Mouse (Mus musculus) erythroblast, embryonic 14.5 days (primary cell): Measurements from ENCODE around the gene Tango6. TPM values are rescaled to one million over a fixed set of nuclear protein-coding genes. Genes with fewer than 3 reads are reported as not detected.
"Not testable (repeated sequence)": the region's sequence is repeated elsewhere in the genome, so short reads cannot be mapped to it uniquely, and the experiment has no call there.

Experiments
- H3K27me3 ChIP-seq: 2 replicates; pipeline ENCODE4 v1.6.1; 2012; ENCODE audit warnings: inconsistent platforms; ENCODE audit not compliant: control insufficient read depth
- H3K36me3 ChIP-seq: 2 replicates; pipeline ENCODE4 v1.6.1; 2012; ENCODE audit warnings: mild to moderate bottlenecking, inconsistent platforms; ENCODE audit not compliant: control insufficient read depth
- H3K4me1 ChIP-seq: 2 replicates; pipeline ENCODE4 v1.6.1; 2012; ENCODE audit warnings: inconsistent platforms; ENCODE audit not compliant: control insufficient read depth
- H3K4me3 ChIP-seq: replicated peaks from 2 replicates; pipeline ENCODE3; 2012; ENCODE audit warnings: moderate library complexity, mild to moderate bottlenecking, inconsistent platforms
- H3K9me3 ChIP-seq: 2 replicates; pipeline ENCODE4 v1.6.1; 2012; ENCODE audit warnings: low read length, inconsistent platforms, mixed read lengths; ENCODE audit not compliant: control insufficient read depth
- GATA1 ChIP-seq: IDR thresholded peaks from 2 replicates; pipeline ENCODE4 v1.6.1; 2012; ENCODE audit warnings: low read length, inconsistent platforms, mixed read lengths
- TAL1 ChIP-seq: IDR thresholded peaks from 3 replicates; pipeline ENCODE4 v1.6.1; 2012; ENCODE audit warnings: low read length, inconsistent platforms, mixed read lengths
- polyA plus RNA-seq: library from polyadenylated mRNA; stranded (reverse); fragments of >175 nt; gene quantifications from 2 replicates; pipeline ENCODE4 v1.2.3, GENCODE M21; 2012

Tango6 gene
- polyA plus RNA-seq, 1 experiment: 0.05 TPM

DNA sequence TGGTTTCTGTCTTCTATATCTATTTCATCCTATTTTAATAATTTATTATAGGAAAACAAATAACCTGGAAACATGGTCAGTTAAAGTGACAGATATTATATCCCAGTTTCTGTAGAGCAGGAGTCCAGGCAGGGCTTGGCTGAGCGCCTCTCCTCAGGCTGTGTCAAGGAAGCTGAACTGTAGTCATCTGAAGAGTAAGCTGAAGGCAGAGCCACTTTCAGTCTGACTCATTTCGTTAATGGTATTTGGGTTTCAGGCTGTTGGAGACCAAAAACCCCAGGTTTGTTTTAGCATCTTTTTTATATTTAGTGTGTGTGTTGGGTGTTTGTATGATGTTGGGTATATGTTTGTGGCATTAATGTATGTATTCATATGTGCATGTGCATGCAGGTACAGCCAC is 112.0 kb downstream of the Tango6 start:
- Histone ChIP-seq H3K4me3 (no peak overlapping the region), H3K36me3 (no peaks in the 10 kb centered on the region), H3K9me3 (no peaks in the 10 kb centered on the region), H3K4me1 (no peaks in the 10 kb centered on the region), H3K27me3 (no peaks in the 10 kb centered on the region)
- TF ChIP-seq TAL1 (no peak), GATA1 (no peak)

DNA sequence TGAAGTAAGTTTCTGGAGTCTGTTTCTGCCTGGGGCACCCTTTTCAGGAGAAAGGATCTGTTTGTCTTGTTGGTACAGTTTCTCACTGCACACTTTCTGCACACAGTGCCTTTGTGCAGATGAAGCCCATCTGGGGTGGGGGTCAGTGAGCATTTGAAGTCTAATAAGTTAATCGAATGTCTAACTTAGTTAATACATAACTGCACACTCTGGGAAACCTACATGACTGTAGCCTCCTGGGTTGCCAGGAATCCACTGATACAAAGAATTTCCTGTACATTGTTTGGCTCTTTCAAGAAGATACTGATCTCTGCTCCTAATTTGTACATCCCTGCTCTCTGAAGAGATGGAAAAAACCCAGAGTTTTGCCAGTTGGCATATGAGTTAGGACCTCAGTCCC is 117.0 kb downstream of the Tango6 start:
- Histone ChIP-seq H3K4me1 (no peaks in the 10 kb centered on the region), H3K27me3 (no peaks in the 10 kb centered on the region), H3K4me3 (no peak overlapping the region), H3K9me3 (no peaks in the 10 kb centered on the region), H3K36me3 (no peaks in the 10 kb centered on the region)
- TF ChIP-seq TAL1 (no peak), GATA1 (no peak)

DNA sequence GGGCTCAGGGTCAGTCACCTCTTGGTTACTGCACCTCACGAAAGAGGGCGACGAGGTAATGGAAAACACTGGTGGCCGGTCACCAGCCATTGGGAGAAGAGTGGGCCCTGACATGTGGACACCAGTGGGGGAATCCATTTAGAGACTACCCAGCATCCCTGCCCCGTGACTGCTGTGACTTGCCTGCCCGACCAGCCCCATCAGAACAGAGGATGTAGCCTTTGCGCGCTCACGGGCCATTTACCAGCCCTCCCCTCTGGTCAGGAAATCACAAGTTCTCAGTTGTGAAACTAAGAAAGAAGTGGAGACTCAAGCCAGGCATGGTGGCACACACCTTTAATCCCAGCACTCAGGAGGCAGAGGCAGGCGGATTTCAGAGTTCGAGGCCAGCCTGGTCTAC is 118.4 kb downstream of the Tango6 start:
- H3K27me3 ChIP-seq: no peaks in the 10 kb centered on the region
- no peak for TF ChIP-seq GATA1
- no peak for TF ChIP-seq TAL1
- no peaks in the 10 kb centered on the region; the same call in 1 of the 2 replicates for H3K36me3 ChIP-seq
- no peak overlapping the region for H3K4me3 ChIP-seq
- peaks cover 2% of the 10 kb centered on the region for H3K9me3 ChIP-seq
- H3K4me1 ChIP-seq: no peaks in the 10 kb centered on the region

DNA sequence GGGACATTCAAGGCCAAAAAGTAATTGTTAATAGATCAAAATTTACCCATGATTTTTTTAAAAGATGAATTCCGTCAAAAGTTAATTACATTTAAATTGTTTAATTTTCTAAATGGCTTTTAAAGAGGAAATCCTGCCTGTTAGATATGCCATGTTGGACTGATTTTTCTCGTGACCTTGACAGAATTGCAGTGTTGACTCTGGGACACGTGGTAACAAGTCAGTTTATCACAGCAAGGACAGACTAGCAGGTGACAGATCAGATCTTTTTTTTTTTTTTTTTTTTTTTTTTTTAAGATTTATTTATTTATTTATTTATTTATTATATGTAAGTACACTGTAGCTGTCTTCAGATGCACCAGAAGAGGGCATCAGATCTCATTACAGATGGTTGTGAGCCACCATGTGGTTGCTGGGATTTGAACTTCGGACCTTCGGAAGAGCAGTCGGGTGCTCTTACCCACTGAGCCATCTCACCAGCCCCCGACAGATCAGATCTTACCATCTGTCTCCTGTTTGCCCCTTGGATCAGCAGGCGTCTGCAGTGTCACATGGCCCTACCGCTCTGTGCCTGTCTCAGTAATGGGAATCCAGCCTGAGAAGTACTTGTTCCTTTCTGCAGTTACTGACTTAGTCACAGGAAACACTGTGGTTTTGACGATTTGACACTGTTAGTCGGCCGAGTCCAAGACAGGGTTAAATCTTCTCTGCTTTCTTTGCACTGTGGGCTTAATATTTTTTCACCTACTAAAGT is 119.7 kb downstream of the Tango6 start:
- not testable (repeated sequence) for H3K4me1 ChIP-seq, H3K9me3 ChIP-seq, H3K36me3 ChIP-seq, H3K27me3 ChIP-seq, H3K4me3 ChIP-seq

GRCm38 (mm10) chr8:106805859-106806258 is 123.0 kb downstream of the Tango6 start:
- H3K27me3 ChIP-seq: no peaks in the 10 kb centered on the region
- no peaks in the 10 kb centered on the region; the same call in 1 of the 2 replicates for H3K36me3 ChIP-seq
- TF ChIP-seq GATA1: no peak
- no peak for TF ChIP-seq TAL1
- peaks cover 2% of the 10 kb centered on the region for H3K9me3 ChIP-seq
- H3K4me3 ChIP-seq: no peak overlapping the region
- H3K4me1 ChIP-seq: no peaks in the 10 kb centered on the region

- H3K4me3 ChIP-seq: no peak overlapping the region
- H3K27me3 ChIP-seq: no peaks in the 10 kb centered on the region
- H3K9me3 ChIP-seq: peaks cover 2% of the 10 kb centered on the region
- no peaks in the 10 kb centered on the region for H3K4me1 ChIP-seq
- no peaks in the 10 kb centered on the region; the same call in 1 of the 2 replicates for H3K36me3 ChIP-seq
- TF ChIP-seq GATA1 (no peak), TAL1 (no peak)
These were observed 124.6 kb downstream of the Tango6 start for GRCm38 (mm10) chr8:106807461-106807860.

DNA sequence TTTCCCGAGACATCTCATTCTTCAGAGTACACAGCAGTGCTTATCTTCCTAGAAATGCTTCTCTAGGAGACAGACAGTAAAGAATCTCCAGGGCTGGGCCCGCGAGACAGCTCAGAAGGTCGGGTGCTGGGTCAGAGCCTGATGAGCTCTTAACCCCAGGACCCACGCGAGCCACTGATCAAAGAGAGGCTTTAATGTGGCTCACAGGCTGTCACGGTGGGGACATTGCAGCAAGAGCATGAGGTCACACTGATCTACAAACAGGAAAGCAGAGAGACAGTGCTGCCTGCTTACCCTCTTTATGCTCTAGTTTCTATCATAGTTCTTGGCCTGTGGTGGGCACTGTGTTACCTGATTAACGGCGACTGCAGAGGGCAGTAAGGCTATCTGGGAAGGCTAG is 126.9 kb downstream of the Tango6 start:
- no peaks in the 10 kb centered on the region for H3K27me3 ChIP-seq
- TF ChIP-seq GATA1 (no peak), TAL1 (no peak)
- no peak overlapping the region for H3K4me3 ChIP-seq

GRCm38 (mm10) chr8:106810406-106810805 is 127.5 kb downstream of the Tango6 start:
- Histone ChIP-seq H3K36me3 (no peaks in the 10 kb centered on the region; the same call in 1 of the 2 replicates), H3K27me3 (no peaks in the 10 kb centered on the region), H3K9me3 (peaks cover 2% of the 10 kb centered on the region), H3K4me1 (no peaks in the 10 kb centered on the region), H3K4me3 (no peak overlapping the region)
- TF ChIP-seq GATA1 (no peak), TAL1 (no peak)

More for the DNA sequence above, 126.9 kb downstream of the Tango6 start:
- Histone ChIP-seq H3K4me1 (no peaks in the 10 kb centered on the region), H3K9me3 (peaks cover 2% of the 10 kb centered on the region), H3K36me3 (no peaks in the 10 kb centered on the region; the same call in 1 of the 2 replicates)

- H3K4me1 ChIP-seq: no peaks in the 10 kb centered on the region
- TF ChIP-seq TAL1 (no peak), GATA1 (no peak)
- no peaks in the 10 kb centered on the region; the same call in 1 of the 2 replicates for H3K36me3 ChIP-seq
- H3K9me3 ChIP-seq: no peaks in the 10 kb centered on the region
- H3K27me3 ChIP-seq: no peaks in the 10 kb centered on the region
- H3K4me3 ChIP-seq: no peak overlapping the region
These were observed 129.7 kb downstream of the Tango6 start for GRCm38 (mm10) chr8:106812560-106812959.
